Mouse (Mus musculus): ENCODE results near the gene Tspyl3.

DNA sequence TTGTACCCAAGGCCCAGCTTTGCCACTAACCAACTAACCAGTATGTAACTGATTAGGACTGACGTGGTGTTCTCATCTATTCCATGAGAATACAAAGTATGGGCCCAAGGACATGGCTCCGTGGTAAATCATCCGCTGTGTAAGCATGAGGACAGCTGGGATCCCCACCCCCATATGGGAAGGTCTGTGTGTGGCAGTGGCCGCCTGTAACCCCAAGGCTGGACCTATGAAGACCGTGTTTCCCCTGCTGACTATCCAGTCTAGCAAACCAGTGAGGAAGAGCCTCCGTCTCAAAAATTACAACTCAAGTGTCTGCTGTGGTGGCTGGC is 49.6 kb upstream of the Tspyl3 start:
- TF ChIP-seq CTCF (conservative IDR thresholded peaks at IDR 0.05; ENCODE audit: low read length) (no peak), NANOG (IDR thresholded peaks at IDR 0.05; ENCODE audit: borderline replicate concordance, low read length) (no peak), POU5F1 (IDR thresholded peaks at IDR 0.05; ENCODE audit: borderline replicate concordance, low read length) (no peak)

All from E14TG2a.4 (cell line).